Mouse (Mus musculus): ENCODE data around the gene Psap. TPM values are rescaled to one million over a fixed set of nuclear protein-coding genes. Genes with fewer than 3 reads are reported as not detected.

The Psap gene
- total RNA-seq, 2 experiments from 2014 or later, result 2,144 to 2,545 TPM

DNA sequence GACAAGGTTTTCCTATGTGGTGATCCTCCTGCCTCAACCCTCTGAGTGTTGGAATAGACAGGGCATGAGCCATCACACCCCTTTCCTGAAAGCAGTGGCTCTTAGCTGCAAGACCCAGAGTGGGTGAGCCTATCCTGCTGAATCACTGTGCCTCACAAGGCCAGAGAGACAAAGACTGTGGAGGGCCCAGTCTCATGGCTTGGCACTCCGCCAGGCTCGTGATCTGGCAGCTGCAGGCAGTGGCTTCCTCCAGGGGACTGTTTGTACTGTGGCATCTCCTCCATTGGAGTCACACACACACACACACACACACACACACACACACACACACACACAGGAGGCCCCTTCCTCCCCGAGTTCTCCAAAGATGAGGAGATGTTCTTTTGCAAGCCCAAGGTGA, 15.0 kb upstream of the Psap start:
- peak; percentile 61 for ATAC-seq (ENCODE audit: poor library complexity, severe bottlenecking)

- ATAC-seq (ENCODE audit: poor library complexity, severe bottlenecking), result peak; percentile 22
Measured at GRCm38 (mm10) chr10:60263351-60263750, 14.1 kb upstream of the Psap start.

- ATAC-seq (ENCODE audit: poor library complexity, severe bottlenecking), result no peak
Measured at GRCm38 (mm10) chr10:60265252-60265651, 12.2 kb upstream of the Psap start.

- no peak for ATAC-seq (ENCODE audit: poor library complexity, severe bottlenecking)
Measured at GRCm38 (mm10) chr10:60266842-60267401, 10.5 kb upstream of the Psap start.

GRCm38 (mm10) chr10:60268738-60269137, 8.7 kb upstream of the Psap start:
- peak; percentile 65 for ATAC-seq (ENCODE audit: poor library complexity, severe bottlenecking)

- ATAC-seq (ENCODE audit: poor library complexity, severe bottlenecking), result peak; percentile 29
Measured at GRCm38 (mm10) chr10:60269141-60270064, 8.0 kb upstream of the Psap start.

DNA sequence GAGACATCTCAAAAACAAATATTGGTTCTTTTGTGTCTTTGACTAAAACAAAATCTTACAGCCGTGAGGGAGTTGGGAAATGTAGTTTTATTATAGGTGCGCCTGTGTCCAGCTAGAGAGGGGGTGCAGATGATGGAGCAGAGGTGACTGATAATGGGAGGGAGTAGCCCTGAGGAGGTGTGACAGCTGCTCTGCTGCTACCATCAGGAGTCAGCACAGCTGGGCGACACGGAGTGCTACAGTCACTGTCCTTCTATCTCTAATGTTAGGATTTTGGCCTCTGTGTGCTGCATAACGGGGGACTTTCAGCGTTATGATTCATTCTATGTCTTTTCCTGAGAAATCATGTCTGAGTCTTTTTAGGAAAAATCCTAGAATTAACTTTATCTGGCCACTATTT, 6.4 kb upstream of the Psap start:
- ATAC-seq (ENCODE audit: poor library complexity, severe bottlenecking), result no peak

DNA sequence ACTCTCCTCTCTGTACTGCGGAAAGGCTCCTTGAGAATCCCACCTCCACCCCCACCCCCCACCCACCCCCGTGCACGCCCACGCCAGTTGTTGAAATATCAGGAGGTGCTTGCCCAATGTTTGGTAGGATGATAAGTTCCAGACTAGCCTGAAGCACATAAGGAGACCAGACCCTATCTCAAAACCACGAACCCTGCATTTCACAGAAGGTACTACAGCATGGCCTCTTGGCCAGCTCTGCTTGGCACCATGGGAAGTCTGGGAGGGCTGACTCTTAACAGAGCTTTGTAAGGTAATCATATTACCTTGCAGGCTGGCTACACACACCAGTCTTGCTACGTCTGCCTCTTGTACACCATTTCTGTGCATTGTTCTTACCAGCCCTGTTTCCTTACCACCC, 5.2 kb upstream of the Psap start:
- ATAC-seq (ENCODE audit: poor library complexity, severe bottlenecking), result no peak

DNA sequence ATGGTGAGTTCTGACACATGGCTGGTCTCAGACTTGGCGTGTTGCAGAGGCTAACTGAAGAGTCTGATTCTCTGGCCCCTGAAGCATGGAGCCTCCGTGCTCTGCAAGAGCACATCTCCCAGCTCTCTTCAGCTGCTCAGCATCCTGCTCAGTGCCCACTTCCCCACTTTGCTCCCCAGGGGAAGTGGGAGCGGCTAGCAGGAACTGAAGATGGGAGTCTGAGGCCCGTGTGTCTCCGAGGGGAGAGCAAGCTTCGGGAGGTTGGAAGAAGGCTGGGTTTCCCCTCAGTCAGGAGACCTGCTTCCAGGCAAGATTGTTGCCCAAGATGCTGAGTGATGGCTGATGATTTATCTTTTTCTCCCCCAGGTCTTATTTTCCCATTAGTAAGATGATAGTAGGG, 4.0 kb upstream of the Psap start:
- peak; percentile 53 for ATAC-seq (ENCODE audit: poor library complexity, severe bottlenecking)

- no peak; the same call in 1 of the 2 replicates for ATAC-seq (ENCODE audit: poor library complexity, severe bottlenecking)
Measured at GRCm38 (mm10) chr10:60278006-60278399, 576 bp downstream of the Psap start.

GRCm38 (mm10) chr10:60278786-60279185, 1.4 kb downstream of the Psap start:
- no peak for ATAC-seq (ENCODE audit: poor library complexity, severe bottlenecking)

- ATAC-seq (ENCODE audit: poor library complexity, severe bottlenecking), result no peak
Measured at GRCm38 (mm10) chr10:60279290-60279940, 2.0 kb downstream of the Psap start.

DNA sequence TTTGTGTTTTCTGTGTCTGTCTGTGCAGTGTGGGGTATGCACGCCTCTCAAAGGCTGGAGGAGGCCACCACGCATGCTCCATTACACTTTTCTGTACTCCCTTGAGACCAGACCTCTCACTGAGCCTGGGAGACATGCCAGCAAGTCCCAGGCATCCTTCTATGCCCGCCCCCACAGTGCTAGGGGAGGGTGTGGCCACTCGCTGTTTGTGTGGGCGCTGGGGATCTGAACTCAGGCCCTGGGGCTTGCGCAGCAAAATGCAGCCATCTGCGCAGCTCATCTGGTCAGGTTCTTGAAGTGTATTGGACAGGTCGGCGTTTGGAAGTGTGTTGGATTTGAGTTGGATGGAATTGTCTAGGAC, 2.5 kb downstream of the Psap start:
- no peak for ATAC-seq (ENCODE audit: poor library complexity, severe bottlenecking)

DNA sequence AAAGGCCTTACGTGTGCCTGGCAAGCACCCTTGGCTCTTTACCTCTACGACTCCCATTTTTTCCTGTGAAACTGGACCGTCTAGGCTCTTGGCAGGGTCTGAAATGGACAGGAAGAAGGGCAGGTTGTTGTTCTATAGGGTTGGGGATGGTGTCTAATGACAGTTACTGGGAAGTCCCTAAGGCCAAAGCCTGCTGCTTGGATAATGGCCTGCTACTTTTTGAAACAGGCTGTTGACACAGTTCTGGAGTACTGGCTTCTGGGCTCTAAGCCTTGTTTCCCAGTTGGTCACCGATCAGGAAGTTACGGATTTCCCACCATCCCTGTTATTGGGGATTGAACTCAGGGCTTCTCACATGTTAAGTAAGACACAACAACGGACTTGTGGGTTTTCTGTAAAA, 2.9 kb downstream of the Psap start:
- no peak for ATAC-seq (ENCODE audit: poor library complexity, severe bottlenecking)

DNA sequence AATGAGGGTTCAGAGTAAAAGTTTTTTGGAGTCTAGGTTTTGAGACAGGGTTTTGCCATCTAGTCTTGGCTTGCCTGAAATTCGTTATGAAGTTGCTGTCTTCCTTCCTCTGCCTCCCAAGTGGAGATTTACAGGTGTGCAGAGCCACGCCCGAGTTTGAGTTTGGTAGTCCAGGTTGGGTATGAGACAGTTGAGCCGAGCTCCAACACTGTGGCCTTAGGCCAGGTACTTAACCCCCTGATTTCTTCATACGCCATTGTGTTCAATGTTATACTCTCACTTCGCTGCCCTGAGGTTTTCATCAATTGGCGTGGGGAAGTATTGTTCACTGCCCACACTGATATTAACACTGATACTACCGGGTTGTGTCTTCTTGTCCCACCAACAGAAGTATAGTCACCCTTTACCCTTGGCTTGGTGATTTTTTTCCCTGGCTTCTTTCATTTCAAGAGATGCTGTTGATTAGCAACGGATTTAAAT, 4.2 kb downstream of the Psap start:
- ATAC-seq (ENCODE audit: poor library complexity, severe bottlenecking), result no peak

GRCm38 (mm10) chr10:60282116-60283014, 4.9 kb downstream of the Psap start:
- ATAC-seq (ENCODE audit: poor library complexity, severe bottlenecking), result no peak

DNA sequence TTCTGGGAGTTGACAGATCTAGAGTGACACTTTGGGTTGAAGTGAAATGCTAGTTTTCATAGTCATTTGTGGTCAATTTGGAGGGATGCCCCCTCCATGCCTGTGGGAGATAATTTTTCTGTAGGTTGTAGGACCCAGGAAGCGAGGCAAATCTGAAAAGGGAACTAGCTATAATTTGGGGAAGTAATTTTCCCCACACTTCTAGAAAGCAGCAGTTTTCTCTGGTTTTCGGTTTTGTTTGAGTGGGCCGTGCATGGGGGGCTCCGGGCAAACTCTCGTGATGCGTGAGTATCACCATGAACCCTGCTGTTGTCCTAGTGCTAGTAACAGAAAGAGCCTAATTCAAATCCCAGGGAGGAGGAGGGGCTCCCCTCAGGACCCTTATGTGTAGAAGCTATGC, 6.8 kb downstream of the Psap start:
- peak; percentile 45 for ATAC-seq (ENCODE audit: poor library complexity, severe bottlenecking)

- peak; percentile 19 for ATAC-seq (ENCODE audit: poor library complexity, severe bottlenecking)
Measured at GRCm38 (mm10) chr10:60284676-60285111, 7.3 kb downstream of the Psap start.

GRCm38 (mm10) chr10:60285183-60285582, 7.8 kb downstream of the Psap start:
- ATAC-seq (ENCODE audit: poor library complexity, severe bottlenecking), result no peak

GRCm38 (mm10) chr10:60285676-60286372, 8.4 kb downstream of the Psap start:
- no peak for ATAC-seq (ENCODE audit: poor library complexity, severe bottlenecking)

Data from megakaryocyte, adult 5-6 weeks (primary cell).